Mouse (Mus musculus) T-cell, adult 2 months (primary cell): ENCODE results near the gene Plekhh3.
"Not testable (repeated sequence)": the region's sequence is repeated elsewhere in the genome, so short reads cannot be mapped to it uniquely, and the experiment has no call there.

ENCODE experiments used
- DNase-seq: peaks from one replicate; pipeline ENCODE4 v3.0.0; 2022; ENCODE audit warnings: low spot score

Plekhh3 gene

DNA sequence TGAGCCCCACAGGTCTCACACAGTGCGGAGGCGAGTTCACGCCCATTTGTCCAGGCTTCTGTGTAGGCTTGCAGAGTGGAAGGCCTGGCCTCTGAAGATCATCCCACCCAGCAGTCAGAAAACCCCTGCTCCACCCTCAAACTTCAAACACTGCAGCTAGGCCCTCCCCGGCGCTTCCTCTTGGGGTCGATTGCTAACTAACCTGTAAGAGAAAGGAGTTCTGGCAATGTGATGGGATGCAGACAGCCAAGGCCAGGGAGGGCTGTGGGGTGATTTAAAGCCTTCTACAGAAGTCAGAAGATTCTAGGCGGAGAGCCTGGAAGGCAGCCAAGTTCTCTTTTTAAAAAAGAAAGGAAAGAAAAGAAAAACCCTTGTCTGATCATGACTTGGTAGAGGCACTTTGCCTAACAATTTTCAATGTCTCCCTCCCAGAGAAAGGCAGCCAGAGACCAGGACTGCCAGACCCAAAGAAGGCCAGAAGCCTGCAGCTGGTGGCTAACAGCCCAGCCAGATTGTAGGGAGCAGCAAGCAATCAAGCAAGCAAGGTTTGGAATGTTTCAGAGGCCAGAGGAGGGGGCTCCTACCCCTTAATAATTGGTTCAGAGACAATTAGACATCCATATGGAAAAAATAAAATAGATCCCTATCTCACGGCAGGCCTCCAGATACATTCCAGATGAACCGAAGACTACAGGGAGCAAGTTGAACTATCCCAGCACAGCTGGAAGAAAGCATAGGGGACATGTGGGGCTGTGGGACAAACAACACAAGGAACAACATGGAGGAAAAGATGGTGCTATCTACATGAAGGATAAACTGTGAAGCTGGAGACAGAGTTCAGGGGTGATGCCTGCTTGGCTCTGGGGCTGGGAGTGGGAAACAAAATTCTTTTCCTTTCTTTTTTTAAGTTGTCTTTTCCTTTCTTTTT lies 21.7 kb downstream of the Plekhh3 start:
- DNase-seq, result no peak

DNA sequence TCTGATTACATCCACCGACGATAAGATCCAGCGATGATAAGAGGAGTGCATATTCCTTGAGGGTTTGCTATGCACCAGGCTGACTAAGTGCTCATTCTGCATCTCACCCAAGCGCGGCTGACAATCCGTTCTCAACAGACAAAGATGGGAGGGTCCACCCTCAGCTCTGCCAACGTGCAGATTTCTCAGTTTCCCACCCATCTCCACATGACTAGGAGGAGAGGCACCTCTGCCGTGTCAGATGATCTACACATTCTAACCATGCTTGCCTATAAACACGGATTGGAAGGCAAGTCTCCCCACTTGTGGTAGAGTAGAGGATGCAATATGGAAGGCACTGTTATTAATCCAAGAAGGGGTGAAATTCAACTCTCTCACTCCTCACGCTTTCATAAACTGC lies 22.4 kb downstream of the Plekhh3 start:
- DNase-seq, result no peak

DNA sequence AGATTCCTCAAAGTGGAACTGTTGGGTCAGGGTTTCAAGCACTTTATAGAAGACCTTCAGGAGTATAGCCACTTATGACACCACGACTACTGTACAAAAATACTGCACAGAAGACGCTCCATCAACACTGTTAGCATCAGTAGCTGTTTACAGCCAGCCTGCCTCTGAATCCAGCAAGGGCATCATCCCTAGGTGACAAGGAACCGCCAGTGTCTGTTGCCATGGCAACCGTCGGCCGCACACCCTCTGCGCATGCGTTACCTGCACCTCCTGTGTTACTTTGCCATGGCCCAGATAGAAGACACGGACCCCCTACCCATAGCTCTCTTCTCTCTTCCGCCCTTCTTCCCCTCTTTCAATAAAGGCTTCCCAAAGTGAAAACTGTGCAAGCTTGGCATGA lies 24.8 kb downstream of the Plekhh3 start:
- no peak for DNase-seq

DNA sequence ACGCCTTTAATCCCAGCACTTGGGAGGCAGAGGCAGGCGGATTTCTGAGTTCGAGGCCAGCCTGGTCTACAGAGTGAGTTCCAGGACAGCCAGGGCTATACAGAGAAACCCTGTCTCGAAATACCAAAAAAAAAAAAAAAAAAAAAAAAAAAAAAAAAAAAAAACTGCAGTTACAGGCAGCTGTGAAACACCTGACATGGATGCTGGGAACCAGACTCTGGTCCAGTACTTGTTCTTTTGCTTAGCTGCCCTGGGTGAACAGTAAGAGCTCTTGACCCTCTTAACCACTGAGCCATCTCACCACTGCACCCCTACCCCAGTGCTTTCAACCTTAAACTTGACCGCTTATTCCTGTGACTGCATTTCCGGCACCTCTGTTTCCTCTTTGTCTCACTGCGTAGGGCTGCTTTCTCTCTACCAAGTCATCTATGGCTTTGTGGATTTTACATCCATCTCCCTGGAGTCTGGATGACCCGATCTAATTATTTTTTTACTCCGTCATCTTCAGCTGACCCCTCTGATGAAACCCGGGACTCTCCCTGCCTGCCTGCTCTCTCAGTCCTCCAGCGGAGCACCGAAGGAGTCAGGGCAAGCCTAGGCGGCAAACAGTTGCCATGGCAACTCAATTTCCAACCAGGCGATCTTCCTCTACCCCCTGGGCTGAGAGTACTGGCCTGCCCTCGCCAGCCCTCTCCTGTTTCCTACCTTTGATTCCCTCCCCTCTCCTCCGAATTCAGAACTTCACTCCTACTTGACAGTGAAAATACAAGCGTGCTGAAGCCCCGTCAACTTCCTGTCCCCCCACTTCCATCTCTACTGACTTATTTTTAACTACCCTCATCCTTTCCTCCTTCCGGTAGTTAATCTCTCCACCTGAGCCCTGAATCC lies 27.6 kb downstream of the Plekhh3 start:
- DNase-seq, result peak; percentile 58

DNA sequence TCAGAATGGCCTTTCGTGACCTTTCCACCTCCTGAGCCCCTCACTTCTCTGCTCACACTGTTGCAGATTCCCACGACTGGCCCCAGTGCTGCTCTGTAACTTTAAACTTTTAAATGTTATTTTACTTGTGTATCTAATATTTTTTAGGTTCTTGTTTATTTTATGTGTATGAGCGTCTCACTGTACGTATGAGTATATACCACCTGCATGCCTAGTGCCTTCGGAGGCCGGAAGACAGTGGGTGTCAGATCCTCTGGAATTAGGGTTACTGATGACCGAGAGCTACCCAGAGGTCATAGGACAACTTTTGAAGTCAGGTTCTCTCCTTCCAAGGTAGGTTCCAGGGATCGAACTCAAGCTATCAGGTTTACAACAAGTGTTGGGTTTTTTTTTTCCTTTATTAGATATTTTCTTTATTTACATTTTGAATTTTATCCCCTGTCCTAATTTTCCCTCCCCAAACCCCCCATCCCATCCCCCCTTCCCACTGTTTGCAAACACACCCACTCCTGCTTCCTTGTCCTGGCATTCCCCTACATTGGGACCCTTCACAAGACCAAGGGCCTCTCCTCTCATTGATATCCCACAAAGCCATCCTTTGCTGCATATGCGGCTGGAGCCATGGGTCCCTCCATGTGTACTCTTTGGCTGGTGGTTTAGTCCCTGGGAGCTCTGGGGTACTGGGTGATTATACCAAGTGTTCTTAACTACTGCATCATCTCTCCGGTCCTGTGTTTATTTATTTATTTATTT lies 28.8 kb downstream of the Plekhh3 start:
- no peak for DNase-seq

DNA sequence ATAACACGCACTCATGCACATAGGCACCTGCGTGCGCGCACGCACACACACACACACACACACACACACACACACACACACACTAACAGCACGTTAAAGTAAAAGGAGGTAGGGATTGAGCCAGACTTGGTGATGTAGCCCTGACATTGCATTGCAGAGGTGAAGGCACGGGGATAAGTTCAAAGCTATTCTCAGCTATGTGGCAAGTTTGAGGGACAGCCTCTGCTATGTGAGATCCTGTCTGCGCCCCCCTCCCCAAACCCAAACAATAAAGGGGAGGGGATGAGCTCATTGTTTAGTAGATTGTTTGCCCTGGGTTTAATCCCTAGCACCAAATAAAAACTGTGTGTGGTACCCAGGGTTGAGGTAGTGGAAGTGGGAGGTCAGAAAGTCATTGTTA lies 30.1 kb downstream of the Plekhh3 start:
- DNase-seq, result no peak

DNA sequence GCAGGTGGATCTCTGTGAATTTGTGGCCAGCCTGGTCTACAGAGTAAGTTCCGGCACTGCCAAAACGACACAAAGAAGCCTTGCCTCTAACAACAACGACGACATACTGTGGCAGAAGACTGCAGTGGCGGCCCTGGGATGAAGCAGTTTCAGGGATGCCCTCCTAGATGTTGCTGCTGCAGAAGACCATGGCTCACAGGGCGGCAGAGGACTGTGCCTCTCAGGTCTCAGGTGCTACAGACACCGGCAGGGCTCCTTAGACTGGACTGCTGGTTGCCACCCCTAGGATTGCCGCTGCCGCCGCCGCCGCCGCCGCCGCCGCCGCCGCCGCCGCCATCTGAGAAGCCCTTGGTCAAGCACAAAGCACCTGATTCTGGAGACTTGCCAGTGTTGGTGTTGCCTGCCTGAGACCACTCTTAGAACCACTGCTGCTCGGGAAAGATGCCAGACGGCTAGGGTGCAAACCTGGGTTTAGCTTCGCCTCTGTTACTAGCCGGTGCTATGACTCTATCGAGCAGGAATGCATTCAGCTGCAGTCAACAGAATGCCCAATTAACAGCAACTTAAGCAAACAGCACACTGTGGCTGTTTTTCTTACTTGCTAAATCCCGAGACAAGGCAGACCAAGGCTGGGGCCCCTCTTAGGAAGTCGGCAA lies 30.9 kb downstream of the Plekhh3 start:
- DNase-seq, result no peak

DNA sequence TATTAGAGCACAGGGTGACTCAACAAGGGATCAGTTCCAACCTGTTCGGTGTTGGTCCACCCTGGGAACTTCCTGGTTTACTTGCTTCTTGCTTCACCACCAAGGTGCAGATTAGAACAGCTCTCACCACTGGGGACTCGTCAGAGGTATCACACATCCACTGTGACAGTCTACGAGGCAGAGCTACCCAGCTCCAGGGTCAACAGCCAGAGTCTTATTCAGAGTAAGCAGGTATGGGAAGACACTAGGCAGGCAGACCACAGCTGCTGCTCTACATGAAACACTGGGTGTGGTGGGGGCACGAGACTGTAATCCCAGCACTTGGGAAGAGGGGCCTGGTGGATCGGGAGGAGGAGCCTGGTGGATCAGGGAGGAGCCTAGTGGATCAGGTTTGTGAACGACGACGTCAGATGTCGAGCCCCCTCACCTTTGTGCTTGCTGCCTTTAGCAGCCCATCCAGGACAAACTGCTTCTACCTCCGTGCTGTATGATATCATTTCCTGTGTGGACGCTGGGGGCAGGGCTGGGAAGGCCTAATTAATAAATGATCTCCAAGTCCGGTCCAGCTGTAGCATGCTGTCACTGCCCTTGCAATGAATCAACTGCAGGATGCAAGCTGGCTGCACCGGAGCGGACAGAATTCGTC lies 32.5 kb downstream of the Plekhh3 start:
- no peak for DNase-seq

DNA sequence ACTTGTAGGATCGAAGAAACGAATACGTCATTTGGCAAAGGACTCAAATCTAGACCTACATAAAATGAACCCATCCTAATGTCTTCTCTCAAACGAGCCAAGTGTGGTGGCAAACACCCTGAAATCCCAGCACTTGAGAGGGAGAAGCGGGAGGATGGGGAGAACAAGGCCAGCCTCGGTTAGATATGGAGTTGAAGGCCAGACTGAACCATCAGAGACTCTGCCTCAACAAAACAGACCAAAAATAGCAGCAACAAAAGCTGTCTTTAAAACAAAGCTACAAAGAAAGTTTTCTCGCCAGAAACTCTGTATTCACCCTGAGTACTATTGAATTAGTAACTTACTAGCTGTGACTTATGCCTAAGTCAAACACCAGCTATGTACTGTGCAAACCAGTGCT lies 34.2 kb downstream of the Plekhh3 start:
- no peak for DNase-seq

DNA sequence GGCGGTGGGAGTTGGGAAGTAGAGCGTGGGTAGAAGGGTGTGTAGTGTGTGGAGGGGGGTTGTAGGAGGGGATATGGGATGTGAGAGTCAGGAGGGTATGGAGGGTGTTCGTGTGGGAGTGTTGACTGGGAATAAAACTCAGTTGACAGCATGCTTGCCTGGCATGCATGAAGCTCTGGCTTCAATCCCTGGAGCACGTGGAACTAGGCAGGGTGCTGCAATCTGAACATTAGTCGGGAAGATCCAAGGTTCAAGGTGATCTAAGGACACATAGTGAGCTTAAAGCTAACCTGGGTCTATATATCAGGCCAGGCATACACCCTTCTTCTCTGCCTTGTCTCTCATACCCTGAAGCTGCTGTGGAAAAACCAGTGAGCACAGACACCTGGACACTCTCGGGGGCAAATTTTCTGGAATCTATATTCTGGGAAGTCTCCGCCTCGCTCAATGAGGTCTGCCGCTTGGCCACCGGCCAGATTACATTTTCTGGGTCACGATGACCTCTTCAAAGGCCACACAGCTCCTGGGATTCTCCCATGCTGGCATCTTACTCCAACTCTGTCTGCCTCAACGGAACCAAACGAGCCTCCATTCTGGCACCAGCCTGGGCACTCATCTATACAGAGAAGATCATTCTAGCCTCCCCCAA lies 36.8 kb downstream of the Plekhh3 start:
- no peak for DNase-seq

DNA sequence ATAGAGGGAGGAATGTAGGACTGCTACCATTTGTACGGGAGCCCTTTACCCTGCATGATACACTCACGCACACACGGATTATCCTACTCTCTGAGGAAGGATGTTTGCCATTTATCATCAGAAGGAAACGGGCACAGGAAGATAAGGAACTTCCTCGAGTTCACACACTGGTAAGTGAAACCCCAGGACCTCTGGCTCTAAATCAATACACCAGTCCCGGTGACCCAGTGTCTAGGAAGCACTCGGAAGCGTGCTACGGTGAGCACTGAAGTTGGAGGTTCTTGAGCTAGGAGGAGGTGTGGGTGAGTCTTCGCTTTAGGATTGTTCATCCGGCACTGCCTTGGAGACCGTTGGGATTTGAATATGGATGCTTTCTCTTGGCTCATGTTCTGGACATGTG lies 38.1 kb downstream of the Plekhh3 start:
- no peak for DNase-seq

DNA sequence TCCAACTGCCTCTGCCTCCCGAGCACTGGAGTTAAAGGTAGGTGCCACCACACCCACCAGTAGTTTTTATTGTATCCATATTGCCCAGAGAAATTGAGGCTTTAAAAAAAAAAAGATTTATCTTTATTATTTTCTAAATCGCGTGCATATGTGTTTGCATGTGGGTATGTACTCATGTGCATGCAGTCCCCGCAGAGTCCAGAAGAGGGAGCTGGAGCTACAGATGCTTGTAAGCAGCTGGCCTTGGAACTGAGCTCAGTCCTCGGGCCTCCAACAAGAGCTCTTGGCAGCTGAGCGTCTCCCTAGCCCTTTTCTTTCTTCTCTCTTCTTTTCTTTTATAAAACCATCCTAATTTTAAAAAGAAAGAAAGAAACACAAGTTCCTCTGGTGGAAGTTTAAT lies 39.5 kb downstream of the Plekhh3 start:
- DNase-seq, result no peak

DNA sequence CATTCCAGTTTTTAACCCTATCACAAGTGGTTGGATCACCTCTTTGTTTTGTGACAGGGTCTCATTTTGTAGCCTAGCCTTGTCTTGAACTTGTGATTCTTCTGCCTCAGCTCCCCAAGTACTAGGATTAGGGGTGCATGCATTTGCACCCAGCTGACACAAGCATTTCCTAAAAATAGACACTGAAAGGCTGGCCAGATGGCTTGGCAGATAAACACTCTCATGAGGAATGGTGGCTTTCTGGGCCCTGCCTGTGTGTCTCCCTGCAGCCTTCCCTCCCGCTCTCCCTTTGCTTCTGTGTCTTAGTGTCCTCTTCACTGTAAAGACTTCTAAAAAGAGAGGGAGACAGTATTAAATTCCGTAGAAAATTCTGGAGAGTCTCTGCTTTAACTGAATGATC lies 40.0 kb downstream of the Plekhh3 start:
- no peak for DNase-seq

DNA sequence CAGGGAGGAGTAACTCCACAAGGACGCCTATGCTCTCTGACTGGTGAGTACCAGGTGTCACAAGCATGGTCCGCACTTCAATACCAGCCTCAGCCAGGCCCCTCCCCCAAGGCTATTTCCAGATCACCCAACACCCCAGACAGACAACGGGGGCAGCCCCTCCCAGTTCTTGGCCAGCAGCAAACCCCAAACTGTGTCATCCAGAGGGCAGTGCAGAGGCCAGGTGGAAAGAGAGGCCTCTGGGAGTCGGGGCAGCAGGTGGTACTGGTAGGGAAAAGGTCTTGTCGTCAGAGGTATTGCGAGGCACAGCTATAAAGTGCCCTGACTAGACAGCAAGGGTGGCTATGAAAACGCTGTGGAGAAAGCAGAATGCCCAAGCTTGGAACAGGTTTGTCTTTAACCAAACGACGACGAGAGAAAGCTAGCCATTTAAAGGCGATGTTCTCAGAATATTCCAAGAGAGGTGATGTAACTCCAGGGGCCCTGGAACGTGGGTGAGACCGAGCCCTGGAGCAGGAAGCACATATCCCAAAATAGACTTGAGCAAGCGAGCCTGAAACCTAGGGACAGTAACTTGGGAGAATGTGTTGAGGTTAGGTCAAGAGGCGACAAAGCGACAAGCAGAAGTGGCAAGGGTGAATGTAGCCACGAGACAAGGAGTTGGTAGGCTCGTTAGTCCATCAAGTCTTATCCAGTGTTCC lies 40.9 kb downstream of the Plekhh3 start:
- no peak for DNase-seq

DNA sequence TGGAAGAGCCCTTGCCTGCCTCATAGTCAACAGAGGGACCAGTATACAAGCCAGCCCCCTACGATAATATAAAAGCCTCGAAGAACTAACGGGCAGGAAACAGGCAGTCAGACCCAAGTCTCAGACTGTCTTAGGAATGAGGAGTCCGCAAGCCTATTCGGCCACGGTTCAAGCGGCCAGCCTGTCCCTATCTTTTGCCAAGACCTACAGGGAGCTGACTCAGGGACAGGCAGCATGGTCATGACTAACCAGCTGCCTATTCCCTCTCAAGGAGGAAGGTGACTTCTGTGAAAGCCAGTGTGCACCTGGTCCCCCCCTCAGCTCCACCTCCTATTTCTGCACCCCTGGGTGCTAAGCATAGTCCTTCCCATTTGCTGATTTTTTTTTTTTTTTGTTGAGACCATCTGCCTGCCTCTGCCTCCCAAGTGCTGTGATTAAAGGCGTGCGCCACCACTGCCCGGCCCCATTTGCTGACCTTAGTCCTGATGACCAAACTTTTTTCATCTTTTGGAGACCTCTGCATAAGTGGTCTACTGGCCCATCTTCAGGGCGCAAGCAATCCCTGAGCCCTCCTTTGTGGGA lies 42.1 kb downstream of the Plekhh3 start:
- no peak for DNase-seq

DNA sequence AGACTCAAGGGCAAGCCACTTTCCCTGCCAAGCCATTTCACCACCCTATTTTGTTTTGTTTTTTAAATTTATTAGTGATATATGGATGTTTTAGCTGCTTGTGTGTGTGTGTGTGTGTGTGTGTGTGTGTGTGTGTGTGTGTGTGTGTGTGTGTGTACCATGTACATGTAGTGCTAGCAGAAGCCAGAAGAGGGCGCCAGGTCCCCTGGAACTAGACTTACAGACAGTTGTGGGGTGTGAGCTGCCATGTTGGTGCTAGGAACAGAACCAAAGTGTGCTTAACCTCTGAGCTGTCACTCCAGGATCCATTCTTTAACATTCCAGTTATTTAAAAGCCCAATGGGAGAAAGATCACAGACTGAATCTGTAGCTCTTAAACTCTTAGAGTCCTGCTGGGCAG lies 44.1 kb downstream of the Plekhh3 start:
- peak; percentile 38 for DNase-seq

DNA sequence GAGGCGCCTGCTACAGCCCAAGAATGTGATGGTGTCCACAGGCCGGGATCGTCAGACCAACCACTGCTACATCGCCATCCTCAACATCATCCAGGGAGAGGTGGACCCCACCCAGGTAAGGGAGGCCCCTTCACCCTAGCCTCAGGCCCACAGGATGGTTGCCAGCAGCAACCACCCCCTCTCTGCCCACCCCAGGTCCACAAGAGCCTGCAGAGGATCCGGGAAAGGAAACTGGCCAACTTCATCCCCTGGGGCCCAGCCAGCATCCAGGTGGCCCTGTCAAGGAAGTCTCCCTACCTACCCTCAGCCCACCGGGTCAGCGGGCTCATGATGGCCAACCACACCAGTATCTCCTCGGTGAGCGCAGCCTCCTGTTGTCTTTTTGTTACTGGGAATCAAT lies 46.1 kb downstream of the Plekhh3 start:
- DNase-seq, result not testable (repeated sequence)

DNA sequence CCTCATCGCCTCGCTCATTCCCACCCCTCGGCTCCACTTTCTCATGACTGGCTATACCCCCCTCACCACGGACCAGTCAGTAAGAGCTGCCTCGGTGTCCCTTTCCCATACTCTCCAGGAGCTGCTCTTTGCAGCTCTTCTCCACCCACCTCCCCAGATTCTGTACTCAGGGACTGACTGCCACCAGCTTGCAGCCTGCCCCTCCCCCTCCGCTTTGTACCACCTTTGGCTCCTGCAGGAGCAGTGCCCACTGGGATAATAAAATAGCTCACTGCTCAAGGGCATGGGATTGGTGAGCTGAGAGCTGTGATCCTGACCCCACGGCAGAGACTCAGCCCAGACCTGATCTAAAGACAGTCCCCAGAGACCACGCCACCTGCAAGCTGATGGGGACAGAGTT lies 46.7 kb downstream of the Plekhh3 start:
- DNase-seq, result not testable (repeated sequence)

DNA sequence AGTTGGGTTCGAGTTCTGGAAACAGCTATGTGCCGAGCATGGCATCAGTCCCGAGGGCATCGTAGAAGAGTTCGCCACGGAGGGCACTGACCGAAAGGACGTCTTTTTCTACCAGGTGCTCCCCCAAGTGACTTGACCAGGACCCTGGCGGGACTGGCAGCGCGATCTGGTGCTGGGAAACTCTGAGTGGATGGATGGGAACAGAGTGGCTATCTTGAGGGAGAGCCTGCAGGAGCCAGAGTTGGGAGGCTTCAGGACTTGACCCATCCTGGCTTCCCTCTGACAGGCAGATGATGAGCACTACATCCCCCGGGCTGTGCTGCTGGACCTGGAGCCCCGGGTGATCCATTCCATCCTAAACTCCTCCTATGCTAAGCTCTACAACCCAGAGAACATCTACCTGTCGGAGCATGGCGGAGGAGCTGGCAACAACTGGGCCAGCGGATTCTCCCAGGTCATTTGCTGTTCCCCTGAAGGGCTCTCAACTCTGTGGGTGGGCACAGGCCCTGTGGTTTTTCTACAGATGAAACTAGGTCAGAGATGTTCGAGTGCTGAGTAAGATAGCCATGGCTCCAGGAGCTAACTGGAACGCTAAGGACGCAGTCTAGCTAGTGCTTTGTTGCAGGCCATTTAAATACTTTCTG lies 50.5 kb downstream of the Plekhh3 start:
- DNase-seq, result no peak
